Mouse (Mus musculus): ENCODE measurements at regions not wholly inside any gene's neighbourhood (a gene's known extent, or its start where the extent isn't known, plus 50 kb on each side); places are given as distances from the start of the nearest gene placed in this dataset.

- Histone ChIP-seq H3K4me3 (ENCODE audit: low read depth, low read length) (no peak overlapping the region), H3K36me3 (ENCODE audit: control insufficient read depth, insufficient read depth, low read length) (no peaks in the 10 kb centered on the region), H3K27me3 (ENCODE audit: control insufficient read depth, insufficient read depth, low read length) (no peaks in the 10 kb centered on the region), H3K27ac (ENCODE audit: low read depth, low read length) (no peak overlapping the region), H3K9me3 (ENCODE audit: control insufficient read depth, low read length) (no peaks in the 10 kb centered on the region), H3K4me2 (ENCODE audit: low read depth, low read length, severe bottlenecking) (no peak overlapping the region), H3K9ac (ENCODE audit: low read length) (no peak overlapping the region), H3K4me1 (replicated peaks; ENCODE audit: control insufficient read depth, insufficient read depth, low read length) (no peaks in the 10 kb centered on the region)
- DNase-seq (ENCODE audit: low spot score), result no peak
- WGBS, result 78% methylated on average over 3 of the region's 3 CpGs
- no peak for ATAC-seq (replicated peaks; ENCODE audit: low FRiP score)
These were observed 374.3 kb upstream of the Tnp1 start for GRCm38 (mm10) chr1:73389976-73390375.

- H3K9me3 ChIP-seq (ENCODE audit: control insufficient read depth, low read length), result no peaks in the 10 kb centered on the region
- no peak overlapping the region for H3K4me2 ChIP-seq (ENCODE audit: low read depth, low read length, severe bottlenecking)
- H3K27ac ChIP-seq (ENCODE audit: low read depth, low read length), result no peak overlapping the region
- WGBS, result 91% methylated on average over 3 of the region's 3 CpGs
- ATAC-seq (replicated peaks; ENCODE audit: low FRiP score), result no peak
- H3K36me3 ChIP-seq (ENCODE audit: control insufficient read depth, insufficient read depth, low read length), result no peaks in the 10 kb centered on the region
- no peaks in the 10 kb centered on the region for H3K27me3 ChIP-seq (ENCODE audit: control insufficient read depth, insufficient read depth, low read length)
- H3K4me1 ChIP-seq (replicated peaks; ENCODE audit: control insufficient read depth, insufficient read depth, low read length), result no peaks in the 10 kb centered on the region
- H3K4me3 ChIP-seq (ENCODE audit: low read depth, low read length), result no peak overlapping the region
- no peak for DNase-seq (ENCODE audit: low spot score)
- no peak overlapping the region for H3K9ac ChIP-seq (ENCODE audit: low read length)
These were observed 373.5 kb upstream of the Tnp1 start for GRCm38 (mm10) chr1:73389174-73389573.

GRCm38 (mm10) chr1:73381578-73381977 lies 365.9 kb upstream of the Tnp1 start:
- no peak for ATAC-seq (replicated peaks; ENCODE audit: low FRiP score)
- Histone ChIP-seq H3K27me3 (ENCODE audit: control insufficient read depth, insufficient read depth, low read length) (no peaks in the 10 kb centered on the region), H3K4me1 (replicated peaks; ENCODE audit: control insufficient read depth, insufficient read depth, low read length) (no peaks in the 10 kb centered on the region), H3K4me2 (ENCODE audit: low read depth, low read length, severe bottlenecking) (no peak overlapping the region), H3K36me3 (ENCODE audit: control insufficient read depth, insufficient read depth, low read length) (no peaks in the 10 kb centered on the region), H3K4me3 (ENCODE audit: low read depth, low read length) (no peak overlapping the region), H3K27ac (ENCODE audit: low read depth, low read length) (no peak overlapping the region), H3K9me3 (ENCODE audit: control insufficient read depth, low read length) (no peaks in the 10 kb centered on the region), H3K9ac (ENCODE audit: low read length) (no peak overlapping the region)
- 90% methylated on average over 9 of the region's 9 CpGs for WGBS
- DNase-seq (ENCODE audit: low spot score), result no peak

GRCm38 (mm10) chr1:73374531-73375375 lies 359.0 kb upstream of the Tnp1 start:
- no peaks in the 10 kb centered on the region for H3K9me3 ChIP-seq (ENCODE audit: control insufficient read depth, low read length)
- no peak overlapping the region for H3K9ac ChIP-seq (ENCODE audit: low read length)
- DNase-seq (ENCODE audit: low spot score) (no peak), ATAC-seq (replicated peaks; ENCODE audit: low FRiP score) (no peak)
- no peaks in the 10 kb centered on the region for H3K27me3 ChIP-seq (ENCODE audit: control insufficient read depth, insufficient read depth, low read length)
- H3K4me2 ChIP-seq (ENCODE audit: low read depth, low read length, severe bottlenecking), result no peak overlapping the region
- H3K36me3 ChIP-seq (ENCODE audit: control insufficient read depth, insufficient read depth, low read length), result no peaks in the 10 kb centered on the region
- no peaks in the 10 kb centered on the region for H3K4me1 ChIP-seq (replicated peaks; ENCODE audit: control insufficient read depth, insufficient read depth, low read length)
- H3K4me3 ChIP-seq (ENCODE audit: low read depth, low read length), result no peak overlapping the region
- H3K27ac ChIP-seq (ENCODE audit: low read depth, low read length), result no peak overlapping the region
- WGBS, result 85% methylated on average over 7 of the region's 7 CpGs

GRCm38 (mm10) chr1:73368222-73368621 lies 352.5 kb upstream of the Tnp1 start:
- ATAC-seq (replicated peaks; ENCODE audit: low FRiP score) (no peak), DNase-seq (ENCODE audit: low spot score) (no peak)
- no peak overlapping the region for H3K4me3 ChIP-seq (ENCODE audit: low read depth, low read length)
- no peaks in the 10 kb centered on the region for H3K36me3 ChIP-seq (ENCODE audit: control insufficient read depth, insufficient read depth, low read length)
- H3K9me3 ChIP-seq (ENCODE audit: control insufficient read depth, low read length), result no peaks in the 10 kb centered on the region
- WGBS, result 70% methylated on average over 5 of the region's 5 CpGs
- peaks cover 10% of the 10 kb centered on the region for H3K4me1 ChIP-seq (replicated peaks; ENCODE audit: control insufficient read depth, insufficient read depth, low read length)
- no peak overlapping the region for H3K9ac ChIP-seq (ENCODE audit: low read length)
- H3K27ac ChIP-seq (ENCODE audit: low read depth, low read length), result no peak overlapping the region
- H3K27me3 ChIP-seq (ENCODE audit: control insufficient read depth, insufficient read depth, low read length), result no peaks in the 10 kb centered on the region
- no peak overlapping the region for H3K4me2 ChIP-seq (ENCODE audit: low read depth, low read length, severe bottlenecking)

- no peak overlapping the region for H3K4me3 ChIP-seq (ENCODE audit: low read depth, low read length)
- no peak overlapping the region for H3K27ac ChIP-seq (ENCODE audit: low read depth, low read length)
- ATAC-seq (replicated peaks; ENCODE audit: low FRiP score), result no peak
These were observed 350.1 kb upstream of the Tnp1 start for GRCm38 (mm10) chr1:73365842-73366241.

GRCm38 (mm10) chr1:73364300-73364683 lies 348.6 kb upstream of the Tnp1 start:
- 50% methylated on average over 7 of the region's 7 CpGs for WGBS
- no peaks in the 10 kb centered on the region for H3K36me3 ChIP-seq (ENCODE audit: control insufficient read depth, insufficient read depth, low read length)
- no peaks in the 10 kb centered on the region for H3K9me3 ChIP-seq (ENCODE audit: control insufficient read depth, low read length)
- no peaks in the 10 kb centered on the region for H3K27me3 ChIP-seq (ENCODE audit: control insufficient read depth, insufficient read depth, low read length)
- ATAC-seq (replicated peaks; ENCODE audit: low FRiP score), result no peak; the same call in 1 of the 2 replicates
- H3K27ac ChIP-seq (ENCODE audit: low read depth, low read length), result peak overlapping the region; percentile 72
- H3K4me1 ChIP-seq (replicated peaks; ENCODE audit: control insufficient read depth, insufficient read depth, low read length), result peaks cover 17% of the 10 kb centered on the region
- H3K9ac ChIP-seq (ENCODE audit: low read length), result no peak overlapping the region; the same call in 1 of the 2 replicates
- H3K4me2 ChIP-seq (ENCODE audit: low read depth, low read length, severe bottlenecking), result no peak overlapping the region
- no peak overlapping the region for H3K4me3 ChIP-seq (ENCODE audit: low read depth, low read length)
- DNase-seq (ENCODE audit: low spot score), result no peak

More at GRCm38 (mm10) chr1:73365842-73366241, 350.1 kb upstream of the Tnp1 start:
- Histone ChIP-seq H3K4me1 (replicated peaks; ENCODE audit: control insufficient read depth, insufficient read depth, low read length) (peaks cover 17% of the 10 kb centered on the region), H3K9ac (ENCODE audit: low read length) (no peak overlapping the region), H3K27me3 (ENCODE audit: control insufficient read depth, insufficient read depth, low read length) (no peaks in the 10 kb centered on the region), H3K4me2 (ENCODE audit: low read depth, low read length, severe bottlenecking) (no peak overlapping the region), H3K9me3 (ENCODE audit: control insufficient read depth, low read length) (no peaks in the 10 kb centered on the region), H3K36me3 (ENCODE audit: control insufficient read depth, insufficient read depth, low read length) (no peaks in the 10 kb centered on the region)
- WGBS, result 45% methylated on average over 4 of the region's 4 CpGs
- no peak for DNase-seq (ENCODE audit: low spot score)

- no peaks in the 10 kb centered on the region for H3K36me3 ChIP-seq (ENCODE audit: control insufficient read depth, insufficient read depth, low read length)
- peak overlapping the region; percentile 9; the same call in 1 of the 2 replicates for H3K9ac ChIP-seq (ENCODE audit: low read length)
- H3K4me2 ChIP-seq (ENCODE audit: low read depth, low read length, severe bottlenecking), result peak overlapping the region; percentile 29; the same call in 1 of the 2 replicates
- H3K4me3 ChIP-seq (ENCODE audit: low read depth, low read length), result no peak overlapping the region
- 5% methylated on average over 7 of the region's 7 CpGs for WGBS
- peak overlapping the region; percentile 72 for H3K27ac ChIP-seq (ENCODE audit: low read depth, low read length)
- H3K4me1 ChIP-seq (replicated peaks; ENCODE audit: control insufficient read depth, insufficient read depth, low read length), result peaks cover 17% of the 10 kb centered on the region
- no peaks in the 10 kb centered on the region for H3K9me3 ChIP-seq (ENCODE audit: control insufficient read depth, low read length)
- ATAC-seq (replicated peaks; ENCODE audit: low FRiP score), result peak; percentile 85
- H3K27me3 ChIP-seq (ENCODE audit: control insufficient read depth, insufficient read depth, low read length), result no peaks in the 10 kb centered on the region
- peak; percentile 63 for DNase-seq (ENCODE audit: low spot score)
These were observed 348.0 kb upstream of the Tnp1 start for GRCm38 (mm10) chr1:73363549-73364299.

Measured in forebrain, embryonic 11.5 days (tissue).